Mouse (Mus musculus) lung, postnatal 0 days (tissue): Measurements from ENCODE around the gene Epb41l1.
A peak's percentile ranks its signal among the peaks of the same experiment; 100 is the strongest.

Source experiments
- CTCF ChIP-seq: IDR thresholded peaks from 2 replicates; pipeline ENCODE4 v1.5.1; 2016; ENCODE audit warnings: antibody characterized with exemption, mild to moderate bottlenecking
- EP300 ChIP-seq: IDR thresholded peaks from 2 replicates; pipeline ENCODE4 v1.6.1; 2016; ENCODE audit warnings: antibody characterized with exemption, mild to moderate bottlenecking, control low read depth

DNA sequence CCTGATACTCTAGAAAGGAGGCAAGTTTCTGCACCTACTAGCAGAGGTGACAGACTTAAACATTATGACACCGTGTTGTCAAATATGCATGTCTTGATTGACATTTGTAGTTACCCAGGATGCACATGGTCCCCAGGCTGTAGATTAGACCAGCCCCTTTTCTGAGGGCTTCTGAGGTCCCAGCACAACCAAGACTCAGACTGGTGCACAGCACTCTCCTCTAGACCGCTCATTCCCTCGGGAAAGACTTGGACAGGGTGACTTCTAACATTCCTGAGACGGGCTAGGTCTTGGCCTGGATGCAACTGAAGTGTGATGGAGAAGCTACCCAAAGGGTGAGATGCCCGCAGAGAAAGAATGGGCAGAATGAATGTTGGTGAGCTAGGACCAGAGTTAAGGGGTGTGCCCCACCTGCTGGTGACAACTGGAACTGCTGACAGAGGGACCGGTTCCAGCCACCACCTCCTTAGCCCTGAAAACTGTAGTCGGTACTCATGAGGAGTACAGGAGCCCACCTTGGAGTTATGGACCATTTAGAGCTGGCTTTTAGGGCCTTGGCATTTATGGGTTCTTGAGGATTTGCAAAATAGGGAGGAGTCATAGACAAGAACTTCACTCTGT, 95.0 kb downstream of the Epb41l1 start:
- TF ChIP-seq CTCF (peak; percentile 94), EP300 (no peak)
